Mouse (Mus musculus): ENCODE data around the gene Mark2. TPM values are rescaled to one million over a fixed set of nuclear protein-coding genes. Genes with fewer than 3 reads are reported as not detected.
"Not testable (repeated sequence)": the region's sequence is repeated elsewhere in the genome, so short reads cannot be mapped to it uniquely, and the experiment has no call there.

The Mark2 gene
- 54.4 and 58.5 TPM in 2 replicates for polyA plus RNA-seq (2016; fragmentation: Nextera tagmentation; extraction: Ambion mirVana)

- 1% methylated on average over 63 of the region's 63 CpGs for WGBS
- peak; percentile 93 for ATAC-seq (ENCODE audit: insufficient number of reproducible peaks, insufficient read depth, low FRiP score, low TSS enrichment, low read depth)
Measured at GRCm38 (mm10) chr19:7341512-7342397, at the start of gene Mark2. Gene Mark2, minus strand, starts transcription at chr19:7341860.

GRCm38 (mm10) chr19:7388488-7388887, 46.8 kb upstream of the Mark2 start:
- WGBS: 85% methylated on average over 6 of the region's 6 CpGs
- ATAC-seq (ENCODE audit: insufficient number of reproducible peaks, insufficient read depth, low FRiP score, low TSS enrichment, low read depth): no peak
- Histone ChIP-seq H3K27me3 (no peaks in the 10 kb centered on the region), H3K36me3 (no peaks in the 10 kb centered on the region), H3K4me3 (replicated peaks) (no peak overlapping the region), H3K4me1 (replicated peaks) (peaks cover 7% of the 10 kb centered on the region), H3K27ac (no peak overlapping the region), H3K4me2 (no peak overlapping the region), H3K9me3 (peaks cover 19% of the 10 kb centered on the region), H3K9ac (replicated peaks) (no peak overlapping the region)

More at GRCm38 (mm10) chr19:7341512-7342397, at the start of gene Mark2:
- peak within 1 kb of the TSS; percentile 94 for H3K9ac ChIP-seq (replicated peaks)
- H3K4me1 ChIP-seq (replicated peaks): peaks cover 27% of the 10 kb centered on the region
- H3K9me3 ChIP-seq: no peaks in the 10 kb centered on the region
- no peaks in the 10 kb centered on the region for H3K36me3 ChIP-seq
- no peaks in the 10 kb centered on the region for H3K27me3 ChIP-seq
- peak within 1 kb of the TSS; percentile 91 for H3K4me3 ChIP-seq (replicated peaks)
- H3K4me2 ChIP-seq: peak within 1 kb of the TSS; percentile 95
- peak within 1 kb of the TSS; percentile 87 for H3K27ac ChIP-seq

GRCm38 (mm10) chr19:7386042-7386441, 44.4 kb upstream of the Mark2 start:
- H3K9ac ChIP-seq (replicated peaks): no peak overlapping the region
- H3K36me3 ChIP-seq: no peaks in the 10 kb centered on the region
- H3K9me3 ChIP-seq: peaks cover 13% of the 10 kb centered on the region
- no peak overlapping the region for H3K4me3 ChIP-seq (replicated peaks)
- no peaks in the 10 kb centered on the region for H3K27me3 ChIP-seq
- H3K4me2 ChIP-seq: no peak overlapping the region
- ATAC-seq (ENCODE audit: insufficient number of reproducible peaks, insufficient read depth, low FRiP score, low TSS enrichment, low read depth): no peak
- WGBS: 87% methylated on average over 2 of the region's 2 CpGs
- no peak overlapping the region for H3K27ac ChIP-seq
- H3K4me1 ChIP-seq (replicated peaks): peaks cover 17% of the 10 kb centered on the region

- H3K4me3 ChIP-seq (replicated peaks): peak within 1 kb of the TSS; percentile 92
- H3K27ac ChIP-seq: peak within 1 kb of the TSS; percentile 93
- H3K36me3 ChIP-seq: peaks cover 14% of the 10 kb centered on the region
- ATAC-seq (ENCODE audit: insufficient number of reproducible peaks, insufficient read depth, low FRiP score, low TSS enrichment, low read depth): peak; percentile 99
- peak within 1 kb of the TSS; percentile 92 for H3K9ac ChIP-seq (replicated peaks)
- 2% methylated on average over 52 of the region's 52 CpGs for WGBS
- peak within 1 kb of the TSS; percentile 62 for H3K4me2 ChIP-seq
- H3K4me1 ChIP-seq (replicated peaks): peaks cover 21% of the 10 kb centered on the region
- no peaks in the 10 kb centered on the region for H3K27me3 ChIP-seq
- H3K9me3 ChIP-seq: 0 out of 2 replicates have a peak, but pooled peaks cover 5% of the 10 kb centered on the region
Measured at GRCm38 (mm10) chr19:7382903-7383865, 41.5 kb upstream of the Mark2 start, which contains the start of gene Spindoc. Gene Spindoc, minus strand, starts transcription at chr19:7382994.

GRCm38 (mm10) chr19:7382248-7382902, 40.7 kb upstream of the Mark2 start:
- ATAC-seq (ENCODE audit: insufficient number of reproducible peaks, insufficient read depth, low FRiP score, low TSS enrichment, low read depth): peak; percentile 87
- peak overlapping the region; percentile 93 for H3K27ac ChIP-seq
- H3K4me3 ChIP-seq (replicated peaks): peak overlapping the region; percentile 92
- H3K36me3 ChIP-seq: peaks cover 17% of the 10 kb centered on the region
- H3K4me2 ChIP-seq: peak overlapping the region; percentile 62
- WGBS: under 1% methylated on average over 54 of the region's 60 CpGs
- 0 out of 2 replicates have a peak, but pooled peaks cover 5% of the 10 kb centered on the region for H3K9me3 ChIP-seq
- peaks cover 21% of the 10 kb centered on the region for H3K4me1 ChIP-seq (replicated peaks)
- H3K9ac ChIP-seq (replicated peaks): peak overlapping the region; percentile 92
- no peaks in the 10 kb centered on the region for H3K27me3 ChIP-seq

GRCm38 (mm10) chr19:7381906-7382247, 40.2 kb upstream of the Mark2 start:
- Histone ChIP-seq H3K36me3 (peaks cover 18% of the 10 kb centered on the region), H3K4me2 (peak overlapping the region; percentile 62), H3K27ac (peak overlapping the region; percentile 93), H3K4me1 (replicated peaks) (peaks cover 21% of the 10 kb centered on the region), H3K4me3 (replicated peaks) (peak overlapping the region; percentile 92), H3K27me3 (no peaks in the 10 kb centered on the region), H3K9ac (replicated peaks) (peak overlapping the region; percentile 92), H3K9me3 (0 out of 2 replicates have a peak, but pooled peaks cover 5% of the 10 kb centered on the region)
- 1% methylated on average over 8 of the region's 8 CpGs for WGBS
- ATAC-seq (ENCODE audit: insufficient number of reproducible peaks, insufficient read depth, low FRiP score, low TSS enrichment, low read depth): no peak

GRCm38 (mm10) chr19:7377639-7378038, 36.0 kb upstream of the Mark2 start:
- no peak for ATAC-seq (ENCODE audit: insufficient number of reproducible peaks, insufficient read depth, low FRiP score, low TSS enrichment, low read depth)
- Histone ChIP-seq H3K4me2 (no peak overlapping the region), H3K9me3 (no peaks in the 10 kb centered on the region), H3K27me3 (no peaks in the 10 kb centered on the region), H3K4me1 (replicated peaks) (peaks cover 13% of the 10 kb centered on the region), H3K9ac (replicated peaks) (no peak overlapping the region), H3K27ac (no peak overlapping the region), H3K36me3 (peaks cover 57% of the 10 kb centered on the region), H3K4me3 (replicated peaks) (no peak overlapping the region)
- WGBS: 81% methylated on average over 2 of the region's 2 CpGs

- no peak overlapping the region for H3K9ac ChIP-seq (replicated peaks)
- H3K27me3 ChIP-seq: no peaks in the 10 kb centered on the region
- H3K4me2 ChIP-seq: no peak overlapping the region
- H3K27ac ChIP-seq: no peak overlapping the region
- no peak for ATAC-seq (ENCODE audit: insufficient number of reproducible peaks, insufficient read depth, low FRiP score, low TSS enrichment, low read depth)
- H3K9me3 ChIP-seq: no peaks in the 10 kb centered on the region
- H3K4me1 ChIP-seq (replicated peaks): no peaks in the 10 kb centered on the region
- 96% methylated on average over 8 of the region's 8 CpGs for WGBS
- peaks cover 83% of the 10 kb centered on the region for H3K36me3 ChIP-seq
- no peak overlapping the region for H3K4me3 ChIP-seq (replicated peaks)
Measured at GRCm38 (mm10) chr19:7374491-7374890, 32.8 kb upstream of the Mark2 start.

- not testable (repeated sequence) for ATAC-seq (ENCODE audit: insufficient number of reproducible peaks, insufficient read depth, low FRiP score, low TSS enrichment, low read depth); H3K4me3 ChIP-seq (replicated peaks); H3K4me2 ChIP-seq; H3K9me3 ChIP-seq; H3K9ac ChIP-seq (replicated peaks); H3K4me1 ChIP-seq (replicated peaks); H3K27ac ChIP-seq; H3K27me3 ChIP-seq
- 93% methylated on average over 4 of the region's 4 CpGs for WGBS
- H3K36me3 ChIP-seq: peaks cover 84% of the 10 kb centered on the region
Measured at GRCm38 (mm10) chr19:7369469-7369868, 27.8 kb upstream of the Mark2 start.

- Histone ChIP-seq H3K27me3 (no peaks in the 10 kb centered on the region), H3K4me2 (no peak overlapping the region), H3K9me3 (no peaks in the 10 kb centered on the region), H3K4me1 (replicated peaks) (no peaks in the 10 kb centered on the region), H3K9ac (replicated peaks) (no peak overlapping the region), H3K4me3 (replicated peaks) (no peak overlapping the region), H3K36me3 (peaks cover 31% of the 10 kb centered on the region), H3K27ac (no peak overlapping the region)
- 62% methylated on average over 6 of the region's 6 CpGs for WGBS
- no peak for ATAC-seq (ENCODE audit: insufficient number of reproducible peaks, insufficient read depth, low FRiP score, low TSS enrichment, low read depth)
Measured at GRCm38 (mm10) chr19:7353636-7354035, 12.0 kb upstream of the Mark2 start.

Measured in limb, embryonic 12.5 days (tissue).